Mouse (Mus musculus) cerebellum, adult 11 months (tissue): Measurements from ENCODE around the gene Tmem63b.

ENCODE experiments used
- DNase-seq: peaks from one replicate; pipeline ENCODE4 v3.0.0; 2022

Tmem63b gene

DNA sequence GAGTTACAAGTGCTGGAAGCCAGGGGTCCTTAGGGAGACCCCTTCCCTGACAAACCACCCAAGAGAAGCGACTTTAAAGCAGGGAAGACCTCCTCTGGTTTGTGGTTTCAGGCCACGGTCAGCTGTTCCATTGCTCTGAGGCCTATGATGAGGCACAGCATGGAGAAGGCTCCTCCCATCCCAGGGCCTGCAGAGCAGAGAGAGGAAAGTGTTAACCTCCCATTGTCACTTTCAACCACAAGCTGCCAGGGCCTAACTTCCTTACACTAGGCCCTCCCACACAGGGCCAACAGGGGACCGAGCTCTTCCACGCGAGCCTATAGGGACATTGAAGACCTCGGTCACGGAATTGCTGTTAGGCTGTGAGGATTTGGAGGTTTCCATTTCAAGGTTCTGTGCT is 16.5 kb upstream of the Tmem63b start:
- DNase-seq = no peak

DNA sequence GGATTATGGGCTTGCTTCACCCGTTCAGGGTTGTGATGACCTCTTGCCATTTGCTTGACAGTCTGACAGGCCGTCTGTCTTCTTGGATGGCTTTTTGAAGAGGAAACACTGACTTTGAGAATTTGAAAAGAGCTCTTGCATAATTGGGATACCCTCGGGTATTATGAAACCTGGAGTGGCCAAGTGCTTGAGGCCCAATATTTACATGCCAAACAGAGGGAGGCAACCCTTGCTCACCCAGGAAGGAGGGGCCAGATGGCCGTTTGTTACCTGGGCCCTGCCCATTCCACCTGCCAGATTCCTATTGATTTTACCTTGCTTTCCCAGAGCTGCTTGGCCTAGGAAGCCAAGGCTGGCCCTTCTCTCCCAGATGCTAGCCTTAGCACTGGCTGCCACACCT is 15.5 kb upstream of the Tmem63b start:
- DNase-seq = no peak

DNA sequence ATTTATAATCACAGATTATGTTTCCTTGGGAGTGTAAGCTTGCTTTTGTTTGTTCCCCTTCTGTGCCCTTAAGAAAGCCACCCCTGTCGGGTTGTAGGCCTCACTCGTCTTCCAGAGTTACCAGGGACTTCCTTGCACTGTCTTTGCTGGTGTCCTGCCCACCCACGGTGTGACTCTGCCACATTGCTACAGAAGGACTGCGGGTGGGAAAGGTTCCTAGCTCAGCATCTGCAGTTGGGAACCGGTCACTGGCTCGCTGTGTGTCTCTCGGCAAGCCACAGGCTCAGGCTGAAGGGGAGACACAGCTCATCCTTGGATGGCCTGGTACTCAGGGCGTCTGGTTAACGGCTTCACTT is 14.5 kb upstream of the Tmem63b start:
- DNase-seq = no peak

DNA sequence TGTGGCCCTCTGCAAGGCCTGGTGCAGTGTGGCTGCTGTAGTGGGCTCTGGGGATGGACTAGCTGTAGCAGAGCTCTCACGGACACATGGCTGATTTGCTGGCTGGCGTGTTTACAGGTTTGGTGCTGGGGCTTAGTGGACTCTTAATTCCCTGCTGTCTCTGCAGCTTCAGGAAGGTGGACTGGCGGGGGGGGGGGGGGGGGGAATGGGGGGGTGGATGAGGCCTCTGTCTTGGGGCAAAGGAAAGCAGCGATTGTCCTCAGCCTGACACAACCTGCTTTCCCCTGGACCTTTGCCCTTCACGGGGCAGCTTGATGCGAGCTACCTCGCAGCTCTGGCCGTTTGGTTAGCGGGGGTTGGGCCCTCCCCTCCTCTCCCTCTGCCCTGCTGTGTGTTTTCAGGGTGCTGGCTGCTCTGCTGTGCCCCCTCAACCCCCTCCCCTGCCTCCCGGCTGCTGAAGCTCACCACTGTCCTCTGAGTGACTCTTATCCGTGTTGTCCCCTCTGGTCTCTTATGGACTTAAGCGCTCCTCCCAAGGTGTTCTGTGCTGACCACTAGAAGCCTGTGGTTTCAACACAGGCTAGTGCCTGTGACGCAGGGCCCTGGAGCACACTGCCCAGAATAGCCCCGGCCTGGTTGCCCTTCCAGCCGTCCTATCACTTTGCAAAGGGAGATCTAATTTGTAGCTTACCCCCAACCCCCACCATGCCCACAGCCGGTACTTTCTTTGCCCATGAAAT is 14.0 kb upstream of the Tmem63b start:
- no peak for DNase-seq

DNA sequence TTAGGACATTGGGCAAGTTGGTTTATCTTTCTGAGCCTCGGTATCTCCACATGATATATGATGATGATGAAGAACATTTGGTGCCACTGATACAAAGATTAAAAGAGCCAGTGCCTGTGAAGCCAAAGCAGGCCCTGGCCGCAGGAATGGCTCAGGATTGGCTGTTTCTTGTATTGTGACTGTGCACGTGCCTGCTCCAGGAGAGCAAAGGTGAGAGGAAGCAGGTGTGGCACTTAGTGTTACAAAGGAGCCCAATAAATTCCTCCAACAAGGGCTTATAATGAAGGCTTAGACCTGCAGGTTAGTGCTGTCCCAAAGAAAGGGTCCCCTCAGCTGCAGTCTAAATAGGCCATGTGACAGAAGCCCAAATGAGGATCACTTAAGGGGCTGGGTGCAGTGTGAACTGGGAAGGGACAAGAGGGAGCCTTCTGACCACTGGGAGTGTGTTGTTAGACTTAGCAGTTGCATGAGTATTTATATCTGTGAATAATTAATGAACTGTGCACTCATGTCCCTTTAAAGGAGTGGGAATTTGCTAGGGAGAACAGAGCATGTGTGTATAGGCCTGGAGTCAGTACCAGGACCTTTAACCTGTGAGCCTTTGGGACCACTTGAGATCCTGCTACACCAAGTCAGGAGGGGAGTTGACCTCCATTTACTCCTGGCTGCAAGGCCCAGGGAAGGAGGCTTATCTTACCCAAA is 12.5 kb upstream of the Tmem63b start:
- no peak for DNase-seq

DNA sequence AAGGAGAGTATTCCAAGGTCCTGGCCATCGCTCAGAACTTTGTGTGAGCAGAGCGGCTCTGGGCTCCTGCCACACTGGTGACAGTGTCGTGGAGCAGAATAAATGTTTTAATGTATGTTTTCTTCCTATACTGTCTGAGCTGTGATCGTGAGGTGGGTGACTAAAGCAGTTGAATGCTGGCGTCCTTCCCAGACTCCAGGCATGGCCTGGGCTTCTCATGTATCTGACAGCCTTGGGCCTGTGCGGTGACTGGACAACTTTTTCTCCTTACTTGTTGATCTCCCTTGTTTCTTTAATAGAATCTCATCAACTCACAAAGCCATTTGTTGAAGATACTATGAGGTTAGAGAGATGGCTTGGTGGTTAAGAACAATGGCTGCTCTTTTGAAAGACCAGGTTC is 11.7 kb upstream of the Tmem63b start:
- DNase-seq = no peak

DNA sequence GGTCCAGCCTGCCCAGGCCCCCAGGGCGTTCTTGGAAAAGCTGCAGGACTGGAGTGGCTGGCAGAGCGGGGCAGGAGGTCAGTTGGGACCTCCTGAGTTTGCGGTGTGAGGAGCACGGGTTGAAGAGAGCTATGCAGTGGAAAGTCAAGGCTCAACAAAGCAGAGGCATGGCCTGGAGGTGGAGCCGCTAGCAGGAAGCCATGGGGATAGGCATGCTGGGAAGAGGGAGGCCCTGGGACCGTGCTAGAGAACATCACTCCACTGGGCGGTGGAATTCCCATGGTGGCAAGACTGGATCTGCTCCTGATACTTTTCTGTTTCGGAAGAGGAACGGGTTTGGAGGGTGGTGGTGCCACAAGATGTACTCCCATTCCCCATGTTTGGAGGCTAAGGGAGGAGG is 10.3 kb upstream of the Tmem63b start:
- no peak for DNase-seq

DNA sequence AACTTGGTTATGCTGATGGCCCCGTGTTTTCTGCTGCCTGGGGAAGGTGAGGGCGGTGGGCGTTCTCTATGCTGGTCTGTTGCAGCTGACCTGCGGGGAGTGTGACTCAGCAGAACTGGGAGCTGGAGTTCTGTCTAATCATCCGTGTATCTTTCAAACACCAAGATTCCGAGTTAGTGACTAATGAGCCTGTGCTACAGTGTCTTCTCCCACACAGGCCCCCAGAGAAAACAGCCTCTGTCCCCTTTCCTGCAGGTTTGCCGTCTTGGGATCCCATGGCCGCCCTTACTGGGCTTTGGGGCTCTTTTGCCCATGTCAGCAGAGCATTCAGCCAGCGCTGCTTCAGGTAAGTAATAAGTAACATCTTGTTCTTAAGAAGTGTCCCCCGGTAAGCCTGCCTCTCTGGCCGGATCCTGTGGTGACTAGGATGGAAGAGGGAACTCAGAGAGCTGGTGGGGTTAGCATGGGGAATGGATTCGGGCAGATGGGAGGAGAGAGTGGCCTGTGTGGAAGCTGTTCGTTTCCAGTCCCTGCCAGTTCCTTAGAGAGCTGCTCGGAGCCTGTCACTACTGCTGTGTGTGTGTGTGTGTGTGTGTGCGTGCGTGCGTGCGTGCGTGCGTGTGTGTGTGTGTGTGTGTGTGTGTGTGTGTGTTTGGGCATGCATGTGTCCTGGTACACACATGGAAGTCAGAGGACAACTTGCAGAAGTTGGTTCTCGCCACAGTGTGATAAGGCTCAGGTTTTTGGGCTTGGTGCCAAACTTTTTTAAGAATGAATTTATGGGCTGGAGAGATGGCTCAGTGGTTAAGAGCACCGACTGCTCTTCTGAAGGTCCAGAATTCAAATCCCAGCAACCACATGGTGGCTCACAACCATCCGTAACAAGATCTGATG is 8.8 kb upstream of the Tmem63b start:
- no peak for DNase-seq

DNA sequence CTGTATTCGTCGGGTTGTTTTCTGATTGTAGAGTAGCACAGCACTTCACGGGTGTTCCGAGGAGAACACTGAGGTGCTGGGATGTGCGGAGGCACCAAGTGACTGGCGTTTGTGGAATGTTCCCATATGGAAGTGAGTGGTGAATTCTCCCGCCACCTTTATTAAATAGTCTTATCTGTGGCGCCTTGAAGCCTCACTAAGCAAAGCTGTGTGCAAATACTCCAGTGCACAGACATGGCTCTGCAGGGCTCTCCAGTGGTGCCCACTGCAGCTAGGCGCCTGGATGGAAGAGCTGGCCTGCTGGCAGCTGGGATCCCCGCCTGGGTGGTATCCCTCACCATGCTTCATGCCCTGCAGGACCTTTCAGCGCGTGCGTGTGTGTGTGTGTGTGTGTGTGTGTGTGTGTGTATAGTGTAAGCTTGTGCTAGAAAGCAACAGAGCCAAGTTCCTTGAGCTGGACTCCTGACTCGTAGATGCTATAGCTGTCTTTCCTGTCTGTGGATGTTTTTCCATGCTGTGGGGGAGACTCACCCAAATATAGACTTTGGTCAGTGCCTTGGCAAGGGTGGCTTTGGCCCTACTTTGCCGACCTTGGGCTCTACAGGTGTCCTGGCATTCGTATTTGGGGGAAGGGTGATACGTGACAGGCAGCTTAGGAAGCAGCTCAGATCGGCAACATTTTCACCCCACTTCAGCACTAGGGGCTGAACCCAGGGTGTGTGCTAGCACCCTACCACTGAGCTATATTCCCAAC is 7.3 kb upstream of the Tmem63b start:
- no peak for DNase-seq

DNA sequence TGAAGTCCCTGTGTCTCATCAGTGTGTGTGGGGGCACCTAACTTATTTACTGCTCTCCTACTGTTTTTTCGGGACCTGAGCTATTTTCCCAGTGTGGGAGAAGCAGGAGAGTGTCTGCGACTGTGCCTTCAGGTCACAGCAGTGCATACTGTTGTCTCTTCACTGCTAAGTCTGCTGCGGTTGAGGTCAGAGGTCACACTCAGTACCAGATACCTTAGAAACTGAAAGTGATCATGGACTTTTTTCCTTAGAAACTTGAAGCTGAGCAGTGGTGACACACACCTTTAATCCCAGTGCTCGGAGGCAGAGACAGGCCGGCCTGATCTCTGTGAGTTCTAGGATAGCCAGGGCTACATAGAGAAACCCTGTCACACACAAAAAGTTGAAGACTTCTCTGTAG is 5.5 kb upstream of the Tmem63b start:
- DNase-seq = no peak

DNA sequence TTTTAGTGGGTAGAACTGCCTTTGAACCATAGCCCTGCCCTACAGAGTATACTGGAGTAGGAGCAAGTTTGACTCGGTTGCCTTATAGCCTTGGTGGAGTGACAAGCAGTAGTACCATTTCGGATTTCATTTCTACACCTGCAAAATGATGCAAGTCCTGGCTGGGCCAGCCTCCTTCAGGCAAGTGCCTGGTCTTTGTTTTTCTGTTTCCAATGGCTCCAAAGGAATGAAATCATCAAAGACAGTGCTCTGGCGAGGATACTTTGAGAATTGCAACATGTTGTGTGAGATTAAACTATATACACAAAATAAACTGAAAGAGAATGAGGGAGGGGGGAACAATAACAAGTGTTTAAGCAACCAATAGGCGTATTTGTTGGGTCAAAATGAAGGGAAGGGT is 3.3 kb upstream of the Tmem63b start:
- no peak for DNase-seq

DNA sequence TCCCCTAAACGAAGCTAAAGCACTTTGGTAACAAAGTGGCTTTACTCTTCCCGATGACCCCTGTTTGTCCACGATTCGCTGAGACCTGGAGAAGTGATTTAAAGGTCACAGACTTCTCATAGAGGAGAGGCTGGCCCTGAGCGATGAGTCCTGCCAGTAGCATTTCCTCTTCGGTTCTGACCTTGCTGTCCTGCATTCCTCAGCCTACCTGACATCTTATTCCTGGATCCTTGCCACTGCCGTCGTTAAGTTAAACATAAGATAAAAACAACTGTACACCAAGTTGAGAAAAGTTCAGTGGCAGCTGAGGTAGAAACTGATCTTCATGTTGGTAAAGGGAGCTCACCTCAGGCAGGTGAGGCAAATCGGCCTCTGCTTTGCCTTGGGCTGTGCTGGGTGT is 2.4 kb upstream of the Tmem63b start:
- DNase-seq = no peak

DNA sequence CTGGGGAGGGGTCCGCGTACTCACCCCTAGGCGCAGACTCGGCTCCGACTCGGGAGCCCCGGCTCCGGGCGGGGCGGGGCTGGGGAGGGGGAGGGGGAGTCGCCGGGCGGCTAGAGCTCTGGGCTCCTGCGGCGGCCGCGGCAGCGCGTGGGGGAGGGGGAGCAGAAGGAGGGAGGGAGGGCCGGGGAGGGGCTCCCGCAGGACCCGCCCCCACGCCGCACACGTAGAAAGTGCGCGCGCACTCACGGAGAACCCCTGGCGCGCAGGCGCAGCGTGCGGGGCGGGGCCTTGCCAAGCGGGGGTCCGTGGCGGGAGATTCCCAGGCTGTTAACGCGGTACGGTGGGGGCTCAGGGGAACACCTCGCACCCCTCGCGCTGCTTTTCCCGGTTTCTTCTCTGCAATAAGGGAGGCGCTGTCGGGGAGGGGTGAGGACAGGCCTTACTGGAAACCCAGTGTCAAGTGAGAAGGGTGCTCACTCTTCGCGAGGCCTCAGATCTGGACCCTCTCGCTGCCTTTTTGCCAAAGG is 549 bp downstream of the Tmem63b start, which contains the start of gene Mrpl14:
Mrpl14 (plus strand) TSS at position 230 of the 527 bp plus-strand sequence.
- DNase-seq = peak; percentile 90

DNA sequence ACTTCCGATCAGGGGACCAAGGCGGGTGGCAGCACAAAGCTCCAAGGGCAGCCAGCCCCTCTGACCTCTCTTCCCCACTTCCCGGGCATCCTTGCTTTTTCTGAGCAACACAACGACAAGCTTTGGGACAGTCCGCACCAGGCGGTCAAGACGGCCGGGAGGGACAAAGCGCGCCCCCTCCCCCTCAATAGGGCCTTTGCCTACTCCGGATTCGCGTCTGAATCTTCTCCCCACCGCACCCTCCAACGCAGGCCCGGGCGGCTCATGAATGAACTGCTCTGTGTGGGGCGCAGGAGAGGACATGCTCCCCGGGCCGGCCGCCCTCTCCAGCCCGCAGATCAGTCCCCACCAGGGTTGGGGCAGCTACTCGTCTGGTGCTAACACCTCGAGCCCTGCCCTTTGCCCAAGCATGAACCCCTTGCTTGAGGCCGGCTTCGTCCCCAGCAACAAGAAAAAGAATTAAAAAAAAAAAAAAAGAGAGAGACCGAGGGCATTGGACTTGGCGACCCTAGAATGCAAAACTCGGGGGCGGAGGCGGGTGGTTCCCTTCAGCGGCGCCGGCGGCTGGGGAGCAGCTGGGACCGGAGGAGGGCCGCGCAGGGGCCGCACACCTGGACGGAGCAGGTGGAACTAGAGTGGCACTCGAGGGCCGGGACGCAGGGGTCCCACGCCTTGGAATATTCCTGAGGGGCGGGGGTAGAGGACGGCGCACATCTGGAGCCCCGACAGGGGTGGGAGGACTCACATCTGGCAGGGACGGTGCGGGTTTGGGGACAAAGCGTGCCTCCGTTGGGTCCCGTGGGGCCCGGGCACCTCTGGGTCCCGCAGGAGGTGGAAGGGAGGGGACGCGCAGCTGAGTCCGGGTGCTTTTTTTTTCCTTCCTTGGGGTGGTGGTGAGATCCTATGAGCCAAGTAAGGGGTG is 1.3 kb downstream of the Tmem63b start:
- DNase-seq = peak; percentile 51

DNA sequence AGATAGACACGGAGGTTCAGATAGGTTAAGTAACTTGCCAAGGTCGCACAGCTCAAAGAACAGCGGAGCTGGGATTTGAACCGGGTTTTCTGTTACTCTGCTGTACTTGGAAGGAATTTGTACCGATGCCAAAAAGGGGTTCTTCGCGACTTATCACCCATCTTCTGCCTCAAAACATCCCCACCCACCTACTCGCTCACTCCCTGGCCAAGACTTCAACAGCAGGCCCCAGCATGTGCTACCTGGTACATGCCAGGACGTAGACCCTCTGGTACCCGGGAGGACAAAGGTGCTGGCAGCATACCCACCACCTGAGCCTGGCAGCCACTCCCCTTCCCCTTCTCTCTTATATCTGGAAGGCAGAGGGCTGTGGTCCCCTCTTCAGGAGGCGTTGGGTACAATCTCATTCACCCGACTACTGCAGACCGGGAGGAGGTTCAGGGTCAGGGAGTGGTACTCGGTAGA is 2.0 kb downstream of the Tmem63b start:
- DNase-seq = peak; percentile 38

DNA sequence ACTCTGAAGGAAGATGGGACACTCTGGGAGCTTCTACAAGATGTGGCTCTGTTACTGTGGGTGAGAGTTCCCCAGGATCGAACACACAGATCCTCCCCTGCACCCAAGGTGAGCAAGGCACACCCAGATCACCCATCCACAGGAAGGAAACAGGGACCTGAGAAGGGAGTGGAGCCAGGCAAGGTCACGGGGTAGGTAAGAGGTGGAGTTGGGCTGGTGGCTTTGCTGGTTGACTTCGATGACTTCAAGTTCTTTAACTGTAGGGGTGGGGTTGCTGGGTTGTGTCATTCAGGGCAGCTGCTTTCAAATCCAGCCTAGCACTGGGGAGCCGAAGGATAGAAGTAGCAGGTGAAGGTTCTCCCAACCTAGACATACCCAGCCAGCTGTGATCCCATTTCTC is 3.9 kb downstream of the Tmem63b start:
- DNase-seq = no peak

DNA sequence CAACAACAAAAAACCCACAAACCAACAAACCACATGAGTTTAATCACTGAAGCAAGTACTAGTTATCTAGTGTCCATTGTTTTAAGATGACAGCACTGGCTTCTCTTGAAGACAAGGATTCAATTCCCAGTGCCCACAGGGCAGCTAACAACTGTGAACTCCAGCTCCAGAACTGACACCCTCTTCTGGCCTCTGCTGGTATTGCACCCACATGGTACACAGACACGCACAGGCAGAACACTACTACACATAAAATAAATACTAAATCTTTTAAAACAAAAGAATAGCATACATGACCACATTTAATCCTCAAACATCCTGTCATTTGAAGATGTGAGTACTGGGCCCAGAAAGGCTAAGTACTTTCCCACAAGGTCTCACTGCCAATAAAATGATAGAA is 5.1 kb downstream of the Tmem63b start:
- DNase-seq = no peak

DNA sequence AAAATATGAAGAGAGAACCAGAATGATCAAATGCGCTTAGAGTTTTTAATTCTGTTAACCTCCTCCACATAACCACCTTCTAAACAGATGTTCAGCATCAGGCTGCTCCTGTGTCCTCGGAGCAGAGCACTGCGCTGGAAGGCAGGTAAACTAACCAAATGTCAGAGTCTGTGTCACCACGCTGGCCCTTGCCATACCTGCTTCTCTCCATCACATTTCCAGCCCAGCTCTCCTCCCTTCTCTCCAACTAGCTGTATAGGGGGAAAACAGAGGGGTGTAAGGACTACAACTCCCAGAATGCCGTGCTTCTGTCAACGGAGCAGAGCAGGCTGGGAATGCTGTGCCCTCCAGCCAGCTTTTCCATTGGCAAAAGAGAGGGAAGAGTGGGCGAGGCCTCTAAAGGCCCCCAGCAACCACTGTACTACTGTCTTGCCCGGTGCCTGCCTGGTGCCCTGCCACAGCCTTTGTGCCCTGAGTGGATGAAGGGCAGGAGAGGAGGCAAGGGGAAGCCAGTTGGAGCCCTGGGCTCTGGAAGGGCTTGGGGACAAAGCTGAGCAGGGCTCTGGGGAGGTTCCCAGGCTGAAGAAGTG is 6.2 kb downstream of the Tmem63b start:
- peak; percentile 45 for DNase-seq

DNA sequence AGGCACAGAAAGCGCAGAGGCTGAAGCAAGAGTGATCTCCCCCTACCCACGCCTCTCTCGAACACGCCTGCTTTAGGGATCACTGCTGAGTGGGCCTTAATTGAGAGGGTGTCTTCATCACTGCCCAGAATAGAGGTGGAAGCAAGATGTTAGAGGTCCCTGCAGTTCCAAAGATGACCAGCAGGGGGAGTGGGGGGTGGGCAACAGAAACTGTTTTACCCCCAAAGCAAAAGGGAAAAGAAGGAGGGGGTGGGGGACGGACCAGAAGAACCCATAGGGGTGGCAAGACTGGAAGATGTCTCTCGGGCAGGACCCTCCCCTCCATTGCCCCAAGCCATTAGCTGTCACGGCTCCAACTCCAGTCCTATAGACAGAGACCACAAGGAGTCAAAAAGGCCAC is 8.6 kb downstream of the Tmem63b start:
- peak; percentile 46 for DNase-seq

DNA sequence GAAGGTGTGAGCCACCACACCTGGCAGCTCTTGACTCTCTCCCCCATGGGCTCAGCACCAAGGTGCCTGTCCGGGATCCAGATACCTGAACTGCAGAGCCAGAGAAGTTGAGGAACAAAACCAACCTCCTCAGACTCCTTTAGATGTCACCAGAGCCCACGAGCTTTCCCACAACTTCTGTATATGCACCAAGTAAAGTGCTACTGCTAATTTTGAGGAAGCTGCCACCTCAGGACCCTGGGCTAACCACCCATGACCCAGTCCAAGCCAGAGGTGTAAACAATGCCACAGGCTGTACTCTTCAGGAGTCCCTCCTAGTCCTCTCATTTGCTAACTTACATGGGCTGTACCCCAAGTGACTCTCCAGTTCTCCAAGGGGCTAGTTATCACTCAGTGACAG is 14.1 kb downstream of the Tmem63b start:
- no peak for DNase-seq

DNA sequence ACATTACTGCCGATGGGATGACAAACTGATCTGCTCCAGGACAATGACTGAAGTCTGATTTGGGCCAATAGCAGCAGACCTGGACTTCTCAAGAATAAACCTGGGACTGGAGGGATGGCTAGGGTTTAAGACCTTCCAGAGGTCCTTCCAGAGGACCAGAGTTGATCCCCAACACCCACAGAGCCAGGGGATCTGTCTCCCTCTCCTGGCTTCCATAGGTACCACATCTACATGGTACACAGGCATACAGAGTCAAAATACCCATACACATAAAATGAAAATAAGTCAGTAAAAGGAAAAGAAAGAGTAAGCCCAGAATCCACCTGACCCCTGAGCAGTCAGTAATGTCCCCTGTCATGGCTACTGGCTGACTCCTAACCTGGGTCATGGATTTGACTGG is 14.9 kb downstream of the Tmem63b start:
- DNase-seq = no peak
